Mouse (Mus musculus): ENCODE measurements around the gene Glt8d1.
A peak's percentile ranks its signal among the peaks of the same experiment; 100 is the strongest.

The Glt8d1 gene

GRCm38 (mm10) chr14:31001307-31002205 lies at the start of gene Glt8d1, which contains the start of gene Spcs1:
TSS of gene Glt8d1 (plus strand) at chr14:31001400.
TSS of gene Spcs1 (minus strand) at chr14:31001672.
- DNase-seq (ENCODE audit: low spot score) = peak; percentile 80

GRCm38 (mm10) chr14:30958517-30958916 lies 42.7 kb upstream of the Glt8d1 start:
- DNase-seq (ENCODE audit: low spot score) = no peak

- no peak for DNase-seq (ENCODE audit: low spot score)
These were observed 42.2 kb upstream of the Glt8d1 start for GRCm38 (mm10) chr14:30959031-30959430.

- DNase-seq (ENCODE audit: low spot score) = no peak
These were observed 40.8 kb upstream of the Glt8d1 start for GRCm38 (mm10) chr14:30960366-30960765.

- peak; percentile 74 for DNase-seq (ENCODE audit: low spot score)
These were observed 27.0 kb upstream of the Glt8d1 start for GRCm38 (mm10) chr14:30974204-30974603.

- no peak for DNase-seq (ENCODE audit: low spot score)
These were observed 25.0 kb upstream of the Glt8d1 start for GRCm38 (mm10) chr14:30976222-30976621.

GRCm38 (mm10) chr14:30996417-30996816 lies 4.8 kb upstream of the Glt8d1 start:
- DNase-seq (ENCODE audit: low spot score) = no peak

- no peak for DNase-seq (ENCODE audit: low spot score)
These were observed 844 bp upstream of the Glt8d1 start for GRCm38 (mm10) chr14:31000356-31000755.

- no peak for DNase-seq (ENCODE audit: low spot score)
These were observed 339 bp upstream of the Glt8d1 start for GRCm38 (mm10) chr14:31000816-31001306.

GRCm38 (mm10) chr14:31004527-31004926 lies 3.3 kb downstream of the Glt8d1 start:
- no peak for DNase-seq (ENCODE audit: low spot score)

GRCm38 (mm10) chr14:31006779-31007178 lies 5.6 kb downstream of the Glt8d1 start:
- DNase-seq (ENCODE audit: low spot score) = no peak

GRCm38 (mm10) chr14:31011588-31011987 lies 10.4 kb downstream of the Glt8d1 start:
- no peak for DNase-seq (ENCODE audit: low spot score)

GRCm38 (mm10) chr14:31013928-31014327 lies 12.7 kb downstream of the Glt8d1 start:
- DNase-seq (ENCODE audit: low spot score) = no peak

GRCm38 (mm10) chr14:31016063-31016462 lies 14.9 kb downstream of the Glt8d1 start:
- no peak for DNase-seq (ENCODE audit: low spot score)

GRCm38 (mm10) chr14:31017854-31018253 lies 16.7 kb downstream of the Glt8d1 start:
- DNase-seq (ENCODE audit: low spot score) = no peak

GRCm38 (mm10) chr14:31018860-31019291 lies 17.7 kb downstream of the Glt8d1 start, which contains the start of the genes Pbrm1 and Gnl3:
TSS of gene Pbrm1 (plus strand) at chr14:31019138.
TSS of gene Gnl3 (minus strand) at chr14:31019152.
- peak; percentile 92 for DNase-seq (ENCODE audit: low spot score)

- DNase-seq (ENCODE audit: low spot score) = peak; percentile 45
These were observed 18.4 kb downstream of the Glt8d1 start for GRCm38 (mm10) chr14:31019331-31020205.

- no peak for DNase-seq (ENCODE audit: low spot score)
These were observed 21.4 kb downstream of the Glt8d1 start for GRCm38 (mm10) chr14:31022579-31022978.

- DNase-seq (ENCODE audit: low spot score) = no peak
These were observed 24.6 kb downstream of the Glt8d1 start for GRCm38 (mm10) chr14:31025785-31026184.

GRCm38 (mm10) chr14:31045296-31045695 lies 44.1 kb downstream of the Glt8d1 start:
- no peak for DNase-seq (ENCODE audit: low spot score)

GRCm38 (mm10) chr14:31045817-31046216 lies 44.6 kb downstream of the Glt8d1 start:
- DNase-seq (ENCODE audit: low spot score) = no peak
